26 mouse cellular contexts compared by ENCODE assay signal in the genomic region with DNA sequence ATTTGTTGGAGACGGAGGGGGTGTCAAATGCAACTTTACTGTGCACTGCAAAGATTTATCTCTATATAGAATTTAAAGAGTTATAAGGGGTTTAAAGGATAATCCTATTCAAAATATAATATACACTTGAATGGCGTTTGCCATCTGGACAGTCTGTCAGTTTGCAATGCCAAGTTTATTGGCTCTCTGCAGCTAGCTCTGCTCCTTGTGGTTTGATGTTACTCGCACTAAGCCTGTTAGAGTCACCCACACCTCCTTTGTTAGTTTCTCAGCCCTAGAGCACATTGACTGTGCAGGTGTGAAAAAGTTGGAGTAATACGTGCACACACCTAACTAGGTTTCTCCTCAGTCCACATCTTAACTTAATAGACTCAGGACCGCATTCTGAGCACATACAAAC.
DNase-seq lines count a peak whose midpoint lies in the region; ATAC-seq lines count a peak whose summit lies in the region.
"Had no signal": no experiment of that assay in that cellular context is flagged by ENCODE, and none has a peak within 500 bp of the region (broad histone marks: within the 10 kb centered on the region; RNA-seq: fewer than 3 reads in every experiment).

No protein-coding gene starts in this region.

- H3K9ac ChIP-seq in forebrain, embryonic 13.5 days, result no peak overlapping the region
- no peak overlapping the region for H3K9ac ChIP-seq in forebrain, embryonic 12.5 days
- no peak overlapping the region for H3K9ac ChIP-seq in hindbrain, embryonic 16.5 days (ENCODE audit: low read depth, low read length)
- no peak overlapping the region for H3K9ac ChIP-seq in hindbrain, embryonic 13.5 days
- H3K9ac ChIP-seq in forebrain, embryonic 16.5 days (replicated peaks; ENCODE audit: low read depth, low read length), result no peak overlapping the region
- H3K9ac ChIP-seq: embryonic facial prominence, embryonic 12.5 days; embryonic facial prominence, embryonic 15.5 days; hindbrain, embryonic 12.5 days had no signal

- no peaks in the 10 kb centered on the region for H3K9me3 ChIP-seq in forebrain, embryonic 13.5 days (replicated peaks)
- no peaks in the 10 kb centered on the region for H3K9me3 ChIP-seq in forebrain, embryonic 12.5 days
- H3K9me3 ChIP-seq in hindbrain, embryonic 16.5 days (ENCODE audit: control insufficient read depth, low read length), result no peaks in the 10 kb centered on the region
- H3K9me3 ChIP-seq in hindbrain, embryonic 13.5 days, result no peaks in the 10 kb centered on the region
- no peaks in the 10 kb centered on the region for H3K9me3 ChIP-seq in forebrain, embryonic 16.5 days (ENCODE audit: control insufficient read depth, low read length)
- H3K9me3 ChIP-seq: embryonic facial prominence, embryonic 12.5 days; embryonic facial prominence, embryonic 15.5 days; G1E; hindbrain, embryonic 12.5 days had no signal

- H3K27me3 ChIP-seq in forebrain, embryonic 13.5 days, result no peaks in the 10 kb centered on the region
- no peaks in the 10 kb centered on the region for H3K27me3 ChIP-seq in forebrain, embryonic 12.5 days
- no peaks in the 10 kb centered on the region for H3K27me3 ChIP-seq in hindbrain, embryonic 16.5 days (replicated peaks; ENCODE audit: control insufficient read depth, insufficient read depth, low read length)
- H3K27me3 ChIP-seq in hindbrain, embryonic 13.5 days, result no peaks in the 10 kb centered on the region
- no peaks in the 10 kb centered on the region for H3K27me3 ChIP-seq in forebrain, embryonic 16.5 days (replicated peaks; ENCODE audit: control insufficient read depth, insufficient read depth, low read length)
- H3K27me3 ChIP-seq: CH12.LX; embryonic facial prominence, embryonic 12.5 days; embryonic facial prominence, embryonic 15.5 days; hindbrain, embryonic 12.5 days; Patski had no signal

- 79% methylated on average over 5 of the region's 5 CpGs for WGBS in forebrain, embryonic 13.5 days
- WGBS in forebrain, embryonic 12.5 days, result 85% methylated on average over 5 of the region's 5 CpGs
- WGBS in hindbrain, embryonic 16.5 days, result 83% methylated on average over 5 of the region's 5 CpGs
- WGBS in hindbrain, embryonic 13.5 days, result 91% methylated on average over 5 of the region's 5 CpGs
- WGBS in forebrain, embryonic 16.5 days, result 67% methylated on average over 5 of the region's 5 CpGs

- peak; percentile 73 for ATAC-seq in forebrain, embryonic 13.5 days
- no peak for ATAC-seq in forebrain, embryonic 12.5 days (ENCODE audit: low FRiP score)
- peak; percentile 45; the same call in 1 of the 2 replicates for ATAC-seq in hindbrain, embryonic 16.5 days
- no peak for ATAC-seq in hindbrain, embryonic 13.5 days (ENCODE audit: low FRiP score)
- ATAC-seq in forebrain, embryonic 16.5 days, result peak; percentile 70
- ATAC-seq: inflammation-experienced regulatory T-cells, adult 6 months; intestine, embryonic 16.5 days; Patski had no signal

- intact Hi-C loops in left cerebral cortex, postnatal 14 days (cut with DNase I), result no loop called here

- H3K36me3 ChIP-seq in forebrain, embryonic 13.5 days (ENCODE audit: poor library complexity, severe bottlenecking), result no peaks in the 10 kb centered on the region
- no peaks in the 10 kb centered on the region for H3K36me3 ChIP-seq in forebrain, embryonic 12.5 days (replicated peaks)
- no peaks in the 10 kb centered on the region for H3K36me3 ChIP-seq in hindbrain, embryonic 16.5 days (ENCODE audit: control insufficient read depth, insufficient read depth, low read length)
- H3K36me3 ChIP-seq in hindbrain, embryonic 13.5 days, result no peaks in the 10 kb centered on the region
- no peaks in the 10 kb centered on the region for H3K36me3 ChIP-seq in forebrain, embryonic 16.5 days (ENCODE audit: control insufficient read depth, insufficient read depth)
- H3K36me3 ChIP-seq: embryonic facial prominence, embryonic 12.5 days; embryonic facial prominence, embryonic 15.5 days; G1E; hindbrain, embryonic 12.5 days had no signal

- no peak overlapping the region for H3K27ac ChIP-seq in forebrain, embryonic 13.5 days
- no peak overlapping the region for H3K27ac ChIP-seq in forebrain, embryonic 12.5 days
- no peak overlapping the region for H3K27ac ChIP-seq in hindbrain, embryonic 16.5 days (ENCODE audit: low read depth, low read length)
- no peak overlapping the region for H3K27ac ChIP-seq in hindbrain, embryonic 13.5 days
- H3K27ac ChIP-seq in forebrain, embryonic 16.5 days (ENCODE audit: low read length), result 0 out of 2 replicates have a peak overlapping the region, but pooled peaks have one; percentile 5
- H3K27ac ChIP-seq: embryonic facial prominence, embryonic 12.5 days; embryonic facial prominence, embryonic 15.5 days; gastrocnemius, adult 2 months; hindbrain, embryonic 12.5 days; hindbrain, postnatal 0 days had no signal

- H3K4me3 ChIP-seq in forebrain, embryonic 13.5 days, result no peak overlapping the region
- no peak overlapping the region for H3K4me3 ChIP-seq in forebrain, embryonic 12.5 days (replicated peaks)
- H3K4me3 ChIP-seq in hindbrain, embryonic 16.5 days (ENCODE audit: low read length), result no peak overlapping the region
- H3K4me3 ChIP-seq in hindbrain, embryonic 13.5 days, result no peak overlapping the region
- H3K4me3 ChIP-seq in forebrain, embryonic 16.5 days (replicated peaks; ENCODE audit: low read length), result no peak overlapping the region
- H3K4me3 ChIP-seq: embryonic facial prominence, embryonic 12.5 days; embryonic facial prominence, embryonic 15.5 days; gastrocnemius, adult 2 months; hindbrain, embryonic 12.5 days had no signal

- peak; percentile 23 for DNase-seq in brain, adult 2 months (ENCODE audit: low read depth, low spot score)
- DNase-seq in left cerebral cortex, postnatal 14 days (ENCODE audit: low spot score in 2 of 2), result no peak
- DNase-seq: adrenal gland, postnatal 10 days; adrenal gland, postnatal 36 days; B cell, adult 2 months; cerebellum, adult 11-12 months; cerebellum, adult 8-10 months; gastrocnemius, adult 2 months; gastrocnemius, postnatal 14 days; heart, adult 11 months; kidney, adult 2 months had no signal

- H3K4me2 ChIP-seq in forebrain, embryonic 13.5 days, result no peak overlapping the region
- no peak overlapping the region for H3K4me2 ChIP-seq in forebrain, embryonic 12.5 days
- H3K4me2 ChIP-seq in hindbrain, embryonic 16.5 days (ENCODE audit: low read length), result no peak overlapping the region
- H3K4me2 ChIP-seq in hindbrain, embryonic 13.5 days, result no peak overlapping the region
- no peak overlapping the region for H3K4me2 ChIP-seq in forebrain, embryonic 16.5 days (ENCODE audit: low read length)
- H3K4me2 ChIP-seq: embryonic facial prominence, embryonic 12.5 days; embryonic facial prominence, embryonic 15.5 days; heart, embryonic 11.5 days; hindbrain, embryonic 12.5 days had no signal

- H3K4me1 ChIP-seq in forebrain, embryonic 13.5 days, result 0 out of 2 replicates have a peak, but pooled peaks cover 11% of the 10 kb centered on the region
- H3K4me1 ChIP-seq in forebrain, embryonic 12.5 days, result no peaks in the 10 kb centered on the region
- no peaks in the 10 kb centered on the region for H3K4me1 ChIP-seq in hindbrain, embryonic 16.5 days (ENCODE audit: control insufficient read depth, insufficient read depth, low read depth, low read length)
- H3K4me1 ChIP-seq in hindbrain, embryonic 13.5 days (replicated peaks), result no peaks in the 10 kb centered on the region
- peaks cover 15% of the 10 kb centered on the region for H3K4me1 ChIP-seq in forebrain, embryonic 16.5 days (replicated peaks; ENCODE audit: control insufficient read depth, insufficient read depth, low read length)
- H3K4me1 ChIP-seq: embryonic facial prominence, embryonic 12.5 days; embryonic facial prominence, embryonic 15.5 days; hindbrain, embryonic 12.5 days had no signal

Comparison
In these comparisons a context has a peak if more than half of its experiments do, and no peak if none do; other contexts are left out.
1. ATAC-seq: peak in forebrain, embryonic 13.5 days (single experiment), hindbrain, embryonic 16.5 days (single experiment) and forebrain, embryonic 16.5 days (single experiment); none in forebrain, embryonic 12.5 days (single experiment) and hindbrain, embryonic 13.5 days (single experiment).